Comparison of ENCODE assay signal across 8 mouse cellular contexts in genomic region chr3:31095491-31096154, GRCm38 (mm10). TPM values are rescaled to one million over a fixed set of nuclear protein-coding genes. Genes with fewer than 3 reads are reported as not detected.
DNase-seq lines count a peak whose midpoint lies in the region; ATAC-seq and TF ChIP-seq lines count a peak whose summit lies in the region.

No protein-coding gene starts in this region.

- peak overlapping the region; percentile 70 for H3K4me3 ChIP-seq in embryonic facial prominence, embryonic 15.5 days (replicated peaks)
- H3K4me3 ChIP-seq in heart, embryonic 15.5 days = peak overlapping the region; percentile 90
- peak overlapping the region; percentile 81 for H3K4me3 ChIP-seq in liver, embryonic 15.5 days (replicated peaks)
- H3K4me3 ChIP-seq in testis, adult 2 months (ENCODE audit: control insufficient read depth, low read depth, low read length) = peak overlapping the region; percentile 96

- no peaks in the 10 kb centered on the region for H3K9me3 ChIP-seq in embryonic facial prominence, embryonic 15.5 days (replicated peaks)
- no peaks in the 10 kb centered on the region for H3K9me3 ChIP-seq in heart, embryonic 15.5 days (replicated peaks)
- H3K9me3 ChIP-seq in liver, embryonic 15.5 days (replicated peaks) = no peaks in the 10 kb centered on the region

- peak overlapping the region; percentile 45 for H3K9ac ChIP-seq in embryonic facial prominence, embryonic 15.5 days
- H3K9ac ChIP-seq in heart, embryonic 15.5 days = peak overlapping the region; percentile 90
- H3K9ac ChIP-seq in liver, embryonic 15.5 days = peak overlapping the region; percentile 88

- peak overlapping the region; percentile 98 for H3K27ac ChIP-seq in embryonic facial prominence, embryonic 15.5 days (replicated peaks)
- H3K27ac ChIP-seq in heart, embryonic 15.5 days = peak overlapping the region; percentile 100
- peak overlapping the region; percentile 94 for H3K27ac ChIP-seq in liver, embryonic 15.5 days (replicated peaks)
- peak overlapping the region; percentile 61; the same call in 1 of the 2 replicates for H3K27ac ChIP-seq in testis, adult 2 months (ENCODE audit: control insufficient read depth, insufficient read depth, low read depth, low read length)

- no peaks in the 10 kb centered on the region for H3K27me3 ChIP-seq in embryonic facial prominence, embryonic 15.5 days
- H3K27me3 ChIP-seq in heart, embryonic 15.5 days = no peaks in the 10 kb centered on the region
- peaks cover 10% of the 10 kb centered on the region for H3K27me3 ChIP-seq in liver, embryonic 15.5 days
- no peaks in the 10 kb centered on the region for H3K27me3 ChIP-seq in testis, adult 2 months (ENCODE audit: control insufficient read depth, insufficient read depth, low read length)

- peaks cover 31% of the 10 kb centered on the region for H3K4me1 ChIP-seq in embryonic facial prominence, embryonic 15.5 days
- H3K4me1 ChIP-seq in heart, embryonic 15.5 days (replicated peaks) = peaks cover 28% of the 10 kb centered on the region
- peaks cover 45% of the 10 kb centered on the region for H3K4me1 ChIP-seq in liver, embryonic 15.5 days (replicated peaks)
- H3K4me1 ChIP-seq in testis, adult 2 months (ENCODE audit: control insufficient read depth, insufficient read depth, low read length) = peaks cover 11% of the 10 kb centered on the region

- TF ChIP-seq POLR2A in testis, adult 2 months (IDR thresholded peaks at IDR 0.05; ENCODE audit: control insufficient read depth, low read depth, low read length) = no peak

- TF ChIP-seq CTCF in testis, adult 2 months (IDR thresholded peaks at IDR 0.05; ENCODE audit: control insufficient read depth, insufficient read depth, insufficient replicate concordance, low read depth, low read length) = no peak

- peak; percentile 54 for DNase-seq in 416B (ENCODE audit: low read depth)
- DNase-seq in adrenal gland, adult (ENCODE audit: inconsistent age in 2 of 2, low spot score in 1 of 2) = peak; percentile 81 to 93
- peak; percentile 69 for DNase-seq in kidney, postnatal 10 days
- DNase-seq in natural killer cell, adult 2 months (ENCODE audit: low spot score in 2 of 2) = peak; percentile 73 to 79

- no peaks in the 10 kb centered on the region for H3K36me3 ChIP-seq in embryonic facial prominence, embryonic 15.5 days
- no peaks in the 10 kb centered on the region for H3K36me3 ChIP-seq in heart, embryonic 15.5 days
- no peaks in the 10 kb centered on the region for H3K36me3 ChIP-seq in liver, embryonic 15.5 days (replicated peaks)
- H3K36me3 ChIP-seq in testis, adult 2 months (ENCODE audit: control insufficient read depth, insufficient read depth, low read length) = no peaks in the 10 kb centered on the region

- H3K4me2 ChIP-seq in embryonic facial prominence, embryonic 15.5 days (replicated peaks) = peak overlapping the region; percentile 67
- H3K4me2 ChIP-seq in heart, embryonic 15.5 days = peak overlapping the region; percentile 79
- peak overlapping the region; percentile 99 for H3K4me2 ChIP-seq in liver, embryonic 15.5 days

- 0 out of 2 replicates have a peak, but pooled peaks have one; percentile 4 for ATAC-seq in embryonic facial prominence, embryonic 15.5 days (ENCODE audit: insufficient number of reproducible peaks, low FRiP score, low TSS enrichment, low read depth)
- ATAC-seq in heart, embryonic 15.5 days (replicated peaks; ENCODE audit: insufficient number of reproducible peaks, insufficient read depth, low FRiP score, low read depth) = peak; percentile 4; the same call in 1 of the 2 replicates
- ATAC-seq in liver, embryonic 15.5 days (ENCODE audit: insufficient read depth) = no peak

- under 1% methylated on average over 31 of the region's 33 CpGs for WGBS in embryonic facial prominence, embryonic 15.5 days
- WGBS in heart, embryonic 15.5 days = under 1% methylated on average over 26 of the region's 33 CpGs
- WGBS in liver, embryonic 15.5 days (ENCODE audit: insufficient replicate concordance) = under 1% methylated on average over 33 of the region's 33 CpGs

RNA-seq across cellular contexts. Expression of gene Skil, which starts 0.8 kb away (rescaled TPM):
- polyA plus RNA-seq in embryonic facial prominence, embryonic 15.5 days (2015; fragmentation: Nextera tagmentation; extraction: Ambion mirVana) = 15.8 and 16.7 TPM in 2 replicates
- 12.3 and 13.2 TPM in 2 replicates for polyA plus RNA-seq in heart, embryonic 15.5 days (2015; fragmentation: Nextera tagmentation; extraction: Ambion mirVana)
- 4.3 TPM in 2 replicates for polyA plus RNA-seq in liver, embryonic 15.5 days (2015; fragmentation: Nextera tagmentation; extraction: Ambion mirVana)
- polyA plus RNA-seq in testis, adult 2 months (2012; rRNA removed) = 3.5 and 3.7 TPM in 2 replicates

RNA-seq across cellular contexts. Expression of gene Cldn11, which starts 54.1 kb away (rescaled TPM):
- 16.3 and 34.5 TPM in 2 replicates for polyA plus RNA-seq in embryonic facial prominence, embryonic 15.5 days (2015; fragmentation: Nextera tagmentation; extraction: Ambion mirVana)
- polyA plus RNA-seq in heart, embryonic 15.5 days (2015; fragmentation: Nextera tagmentation; extraction: Ambion mirVana) = 7.8 and 9.3 TPM in 2 replicates
- 0.13 and 0.20 TPM in 2 replicates for polyA plus RNA-seq in liver, embryonic 15.5 days (2015; fragmentation: Nextera tagmentation; extraction: Ambion mirVana)
- polyA plus RNA-seq in testis, adult 2 months (2012; rRNA removed) = 71.5 and 115 TPM in 2 replicates
